Mouse (Mus musculus) midbrain, embryonic 14.5 days (tissue): ENCODE results near the gene Gramd1c. TPM values are rescaled to one million over a fixed set of nuclear protein-coding genes. Genes with fewer than 3 reads are reported as not detected.
A peak's percentile ranks its signal among the peaks of the same experiment; 100 is the strongest.

Source experiments
- ATAC-seq: fragments of 200-750 bp; cut with Nextera tagmentation; 2 replicates; pipeline ENCODE4 v1.8.0; 2017; ENCODE audit warnings: moderate number of reproducible peaks, moderate library complexity; ENCODE audit not compliant: low FRiP score, low TSS enrichment
- DNase-seq: peaks from one replicate; pipeline ENCODE4 v3.0.0-alpha.2; 2015
- H3K27ac ChIP-seq: fragments of 300-500 bp; sonication (generic); replicated peaks from 2 replicates; pipeline ENCODE4 v1.5.1; 2014; ENCODE audit warnings: mild to moderate bottlenecking, low read depth, low read length, moderate library complexity
- H3K27me3 ChIP-seq: fragments of 300-500 bp; sonication (generic); 2 replicates; pipeline ENCODE4 v1.6.1; 2014; ENCODE audit warnings: low read length, control low read depth, mixed read lengths; ENCODE audit not compliant: control insufficient read depth, insufficient read depth
- H3K36me3 ChIP-seq: fragments of 300-500 bp; sonication (generic); 2 replicates; pipeline ENCODE4 v1.6.1; 2014; ENCODE audit warnings: low read length, control low read depth; ENCODE audit not compliant: control insufficient read depth, insufficient read depth
- H3K4me1 ChIP-seq: fragments of 300-500 bp; sonication (generic); 2 replicates; pipeline ENCODE4 v1.6.1; 2014; ENCODE audit warnings: mild to moderate bottlenecking, antibody characterized with exemption, low read length, control low read depth; ENCODE audit not compliant: control insufficient read depth, insufficient read depth
- H3K4me2 ChIP-seq: fragments of 300-500 bp; sonication (generic); 2 replicates; pipeline ENCODE4 v1.6.1; 2014; ENCODE audit warnings: mild to moderate bottlenecking, low read length, moderate library complexity
- H3K4me3 ChIP-seq: fragments of 300-500 bp; sonication (generic); replicated peaks from 2 replicates; pipeline ENCODE4 v1.5.1; 2014; ENCODE audit warnings: low read depth, low read length
- H3K9ac ChIP-seq: fragments of 300-500 bp; sonication (generic); replicated peaks from 2 replicates; pipeline ENCODE4 v1.6.1; 2014; ENCODE audit warnings: mild to moderate bottlenecking, low read length, moderate library complexity
- H3K9me3 ChIP-seq: fragments of 300-500 bp; sonication (generic); 2 replicates; pipeline ENCODE4 v1.6.1; 2016; ENCODE audit warnings: low read length, control low read depth, mixed read lengths; ENCODE audit not compliant: control insufficient read depth
- WGBS: fragments of 180-500 bp; shearing (Covaris S2); extraction: QIAGEN DNeasy Blood & Tissue Kit; methylation state at CpG from one replicate; pipeline ENCODE4 v1.1.7; 2014; 5-methylcytosine and 5-hydroxymethylcytosine counted together
- polyA plus RNA-seq: library from polyadenylated mRNA; unstranded; fragments of >200 nt; fragmentation: Nextera tagmentation; extraction: Ambion mirVana; gene quantifications from 2 replicates; pipeline ENCODE4 v1.2.1, GENCODE M21; 2014

Gramd1c gene
- polyA plus RNA-seq, 1 experiment from 2014 or later = 1.9 TPM

DNA sequence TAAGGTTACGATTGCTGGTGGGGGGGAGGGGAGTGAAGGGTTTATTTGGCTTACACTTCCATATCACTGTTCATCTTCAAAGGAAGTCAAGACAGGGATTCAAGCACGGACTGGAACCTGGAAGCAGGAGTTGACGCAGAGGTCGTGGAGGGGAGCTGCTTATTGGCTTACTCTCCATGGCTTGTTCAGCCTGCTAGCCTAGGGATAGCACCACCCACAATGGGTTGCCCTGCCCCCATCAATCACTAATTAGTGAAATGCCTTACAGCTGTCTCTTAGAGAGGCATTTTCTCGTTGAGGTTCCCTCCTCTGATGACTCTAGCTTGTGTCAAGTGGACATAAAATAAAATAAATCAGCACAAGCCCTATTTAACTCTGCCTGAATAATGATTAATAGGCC, 52.1 kb downstream of the Gramd1c start:
- Histone ChIP-seq H3K4me3 (no peak overlapping the region), H3K27ac (no peak overlapping the region), H3K9ac (no peak overlapping the region), H3K36me3 (no peaks in the 10 kb centered on the region), H3K9me3 (no peaks in the 10 kb centered on the region), H3K4me1 (no peaks in the 10 kb centered on the region), H3K4me2 (no peak overlapping the region), H3K27me3 (no peaks in the 10 kb centered on the region)
- ATAC-seq (no peak), DNase-seq (no peak)
- 79% methylated on average over 5 of the region's 5 CpGs for WGBS

DNA sequence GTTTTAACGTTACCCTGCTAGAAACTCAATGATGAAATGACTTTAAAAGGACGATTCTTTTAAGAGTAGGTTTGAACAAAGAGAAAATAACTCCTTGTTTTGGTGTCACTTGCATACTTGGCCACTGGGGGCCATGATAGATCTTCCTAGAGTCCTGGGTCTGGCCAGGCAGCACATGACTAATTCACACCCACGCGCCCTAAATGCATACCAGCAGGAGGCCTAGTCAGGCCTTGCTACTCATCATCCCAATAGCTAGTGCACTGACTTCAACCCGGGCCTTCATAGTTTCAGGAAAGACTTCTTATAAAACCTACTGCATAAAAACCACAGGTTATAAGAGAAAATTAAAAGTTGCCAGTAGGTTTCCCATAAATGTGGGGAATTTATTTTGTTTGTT, 61.1 kb downstream of the Gramd1c start:
- Histone ChIP-seq H3K9me3 (no peaks in the 10 kb centered on the region), H3K9ac (no peak overlapping the region), H3K4me2 (no peak overlapping the region), H3K36me3 (no peaks in the 10 kb centered on the region), H3K27ac (no peak overlapping the region), H3K4me1 (no peaks in the 10 kb centered on the region), H3K27me3 (no peaks in the 10 kb centered on the region), H3K4me3 (no peak overlapping the region)
- ATAC-seq (no peak), DNase-seq (no peak)
- 73% methylated on average over 5 of the region's 5 CpGs for WGBS

GRCm38 (mm10) chr16:43999541-43999940, 63.6 kb downstream of the Gramd1c start:
- 87% methylated on average over 5 of the region's 5 CpGs for WGBS

GRCm38 (mm10) chr16:43999111-43999510, 64.0 kb downstream of the Gramd1c start:
- Histone ChIP-seq H3K4me2 (no peak overlapping the region), H3K9me3 (no peaks in the 10 kb centered on the region), H3K4me3 (no peak overlapping the region), H3K27ac (no peak overlapping the region), H3K36me3 (no peaks in the 10 kb centered on the region), H3K9ac (no peak overlapping the region), H3K27me3 (no peaks in the 10 kb centered on the region), H3K4me1 (no peaks in the 10 kb centered on the region)
- no peak for ATAC-seq
- DNase-seq = no peak
- WGBS = 81% methylated on average over 8 of the region's 8 CpGs

More at GRCm38 (mm10) chr16:43999541-43999940, 63.6 kb downstream of the Gramd1c start:
- no peak overlapping the region for H3K4me3 ChIP-seq
- no peak overlapping the region for H3K27ac ChIP-seq
- DNase-seq (no peak), ATAC-seq (no peak)
- H3K9me3 ChIP-seq = no peaks in the 10 kb centered on the region
- no peak overlapping the region for H3K9ac ChIP-seq
- H3K36me3 ChIP-seq = no peaks in the 10 kb centered on the region
- H3K4me2 ChIP-seq = no peak overlapping the region
- H3K4me1 ChIP-seq = no peaks in the 10 kb centered on the region
- no peaks in the 10 kb centered on the region for H3K27me3 ChIP-seq

- Histone ChIP-seq H3K9me3 (no peaks in the 10 kb centered on the region), H3K9ac (no peak overlapping the region), H3K27me3 (no peaks in the 10 kb centered on the region), H3K4me1 (no peaks in the 10 kb centered on the region), H3K4me3 (no peak overlapping the region), H3K36me3 (no peaks in the 10 kb centered on the region), H3K4me2 (no peak overlapping the region), H3K27ac (no peak overlapping the region)
- WGBS = 85% methylated on average over 3 of the region's 3 CpGs
- no peak for ATAC-seq
- DNase-seq = no peak
Observed at GRCm38 (mm10) chr16:43994623-43995022, 68.5 kb downstream of the Gramd1c start.

GRCm38 (mm10) chr16:43986299-43986698, 76.8 kb downstream of the Gramd1c start:
- no peak overlapping the region for H3K4me2 ChIP-seq
- no peak for DNase-seq
- no peaks in the 10 kb centered on the region for H3K27me3 ChIP-seq
- 96% methylated on average over 4 of the region's 4 CpGs for WGBS
- H3K4me3 ChIP-seq = no peak overlapping the region
- no peaks in the 10 kb centered on the region for H3K36me3 ChIP-seq
- H3K9ac ChIP-seq = no peak overlapping the region
- H3K9me3 ChIP-seq = no peaks in the 10 kb centered on the region
- no peak for ATAC-seq
- H3K27ac ChIP-seq = no peak overlapping the region
- H3K4me1 ChIP-seq = no peaks in the 10 kb centered on the region

DNA sequence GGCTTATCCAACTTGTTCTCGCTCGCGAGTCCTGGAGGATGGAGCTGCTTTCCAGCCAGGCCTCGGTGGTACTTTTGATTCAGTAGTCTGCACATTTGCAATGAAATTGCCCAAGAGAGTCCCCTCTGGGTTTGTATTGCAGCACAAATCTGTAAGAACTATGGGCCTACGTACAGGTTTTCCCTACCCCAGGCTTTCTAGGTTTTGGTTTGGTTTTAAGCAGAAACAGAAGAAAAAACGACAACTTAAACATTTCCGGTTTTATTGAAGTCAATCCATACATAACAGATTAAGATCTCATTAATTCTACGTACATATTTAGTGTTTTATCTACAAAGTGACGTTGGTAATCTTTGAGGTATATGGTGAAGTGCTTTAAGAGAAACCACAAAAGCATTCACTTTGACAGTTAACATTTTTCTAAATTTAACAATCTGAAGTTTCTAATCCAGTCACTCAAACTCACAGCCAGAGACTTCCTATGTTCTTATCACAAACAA, 83.0 kb downstream of the Gramd1c start:
- WGBS = 23% methylated on average over 9 of the region's 9 CpGs
- Histone ChIP-seq H3K27me3 (peaks cover 7% of the 10 kb centered on the region; the same call in 1 of the 2 replicates), H3K36me3 (no peaks in the 10 kb centered on the region), H3K4me3 (peak overlapping the region; percentile 71), H3K4me1 (no peaks in the 10 kb centered on the region), H3K9ac (peak overlapping the region; percentile 61), H3K9me3 (no peaks in the 10 kb centered on the region), H3K27ac (no peak overlapping the region), H3K4me2 (peak overlapping the region; percentile 99)
- DNase-seq = no peak
- no peak for ATAC-seq

DNA sequence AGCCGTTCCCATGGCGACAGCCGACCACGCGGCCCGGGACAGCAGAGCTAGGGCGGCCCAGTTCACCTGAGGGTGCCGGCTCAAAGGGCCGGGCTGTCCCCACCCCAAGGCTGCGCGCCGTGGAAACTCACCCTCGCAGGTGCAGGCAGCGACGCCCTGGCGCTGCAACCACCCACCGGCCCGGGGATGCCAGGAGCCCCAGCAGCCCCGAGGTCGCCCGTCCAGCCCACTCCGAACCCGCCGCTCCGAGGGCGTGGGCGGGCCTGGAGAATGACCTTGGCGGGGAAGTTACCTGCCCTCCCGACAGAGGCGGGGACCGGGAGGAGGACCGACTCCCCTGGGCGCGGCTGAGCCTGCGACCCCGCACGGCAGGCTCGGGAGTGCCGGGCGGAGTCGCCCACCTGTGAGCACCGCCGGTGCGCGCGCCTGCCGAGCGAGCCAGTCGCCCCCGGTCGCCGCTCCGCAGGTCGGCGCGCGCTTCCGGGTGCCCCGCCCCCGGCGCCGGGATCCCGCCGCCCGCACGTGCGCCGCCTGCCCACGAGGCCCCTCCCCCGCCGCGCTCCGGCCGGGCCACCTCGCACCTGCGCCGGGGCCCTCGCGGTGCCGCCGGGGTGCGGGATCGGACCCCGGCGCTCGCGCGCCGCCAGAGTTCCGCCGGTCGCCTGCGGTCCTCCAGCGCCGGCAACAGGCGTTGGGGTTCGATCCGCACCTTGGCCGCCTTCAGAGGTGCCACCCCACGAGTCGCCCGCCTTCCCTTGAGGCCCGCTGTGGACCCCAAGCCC, 83.6 kb downstream of the Gramd1c start, which contains the start of gene Zdhhc23:
Gene Zdhhc23 (minus strand): TSS at position 464 of the 782 bp plus-strand sequence.
- Histone ChIP-seq H3K27ac (no peak within 1 kb of the TSS), H3K36me3 (no peaks in the 10 kb centered on the region), H3K9me3 (no peaks in the 10 kb centered on the region), H3K4me3 (peak within 1 kb of the TSS; percentile 71), H3K9ac (peak within 1 kb of the TSS; percentile 61), H3K27me3 (peaks cover 7% of the 10 kb centered on the region; the same call in 1 of the 2 replicates), H3K4me1 (no peaks in the 10 kb centered on the region), H3K4me2 (peak within 1 kb of the TSS; percentile 99)
- under 1% methylated on average over 101 of the region's 103 CpGs for WGBS
- DNase-seq (peak; percentile 72), ATAC-seq (peak; percentile 79)

DNA sequence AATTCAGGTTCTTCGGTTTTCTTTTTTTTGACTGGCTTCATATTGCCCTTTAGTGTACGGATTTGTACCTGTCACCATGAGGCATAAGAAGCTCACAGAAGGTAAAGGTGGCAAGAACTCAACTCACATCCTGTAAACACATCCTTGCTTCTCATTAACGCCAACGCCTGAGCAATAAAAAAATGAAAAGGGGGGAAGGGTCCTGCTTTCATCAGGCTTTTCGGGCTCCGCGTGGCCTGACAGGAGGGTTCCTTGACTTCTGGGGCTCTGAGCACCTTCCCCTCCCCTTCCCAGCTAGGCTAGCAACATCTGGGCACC, 84.2 kb downstream of the Gramd1c start:
- H3K9ac ChIP-seq = peak overlapping the region; percentile 61
- no peak overlapping the region for H3K27ac ChIP-seq
- H3K4me3 ChIP-seq = peak overlapping the region; percentile 71
- no peaks in the 10 kb centered on the region for H3K9me3 ChIP-seq
- peak overlapping the region; percentile 99 for H3K4me2 ChIP-seq
- 15% methylated on average over 7 of the region's 7 CpGs for WGBS
- peaks cover 7% of the 10 kb centered on the region; the same call in 1 of the 2 replicates for H3K27me3 ChIP-seq
- ATAC-seq (no peak), DNase-seq (no peak)
- H3K36me3 ChIP-seq = no peaks in the 10 kb centered on the region
- no peaks in the 10 kb centered on the region for H3K4me1 ChIP-seq
